19 mouse cellular contexts compared by ENCODE assay signal in the genomic region with DNA sequence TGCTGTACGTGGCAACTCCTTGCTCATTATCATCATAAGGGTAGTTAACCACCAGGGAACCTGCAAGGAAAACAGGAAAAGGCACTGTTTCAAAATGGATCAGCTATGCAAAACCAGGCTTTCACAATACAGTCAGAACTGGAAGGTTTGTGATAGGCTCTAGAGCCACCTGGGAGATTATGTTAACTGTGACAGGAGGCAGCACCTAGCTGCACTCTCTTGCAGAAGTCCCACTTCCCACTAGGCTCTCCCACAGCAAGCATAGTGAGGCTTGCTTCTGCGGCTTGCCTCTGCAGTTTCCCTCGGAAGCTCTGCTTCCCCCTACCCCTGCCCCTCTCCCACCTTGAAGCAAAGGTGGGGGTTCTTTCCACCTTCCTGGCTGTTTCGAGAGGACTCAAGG. TPM values are rescaled to one million over a fixed set of nuclear protein-coding genes. Genes with fewer than 3 reads are reported as not detected.
DNase-seq lines count a peak whose midpoint lies in the region; TF ChIP-seq lines count a peak whose summit lies in the region.
"Had no signal": no experiment of that assay in that cellular context is flagged by ENCODE, and none has a peak within 500 bp of the region (broad histone marks: within the 10 kb centered on the region; RNA-seq: fewer than 3 reads in every experiment).

No protein-coding gene starts in this region.

- no peak overlapping the region for H3K27ac ChIP-seq in heart, adult 2 months
- H3K27ac ChIP-seq: embryonic facial prominence, embryonic 10.5 days; embryonic facial prominence, embryonic 12.5 days; forebrain, embryonic 13.5 days; forebrain, embryonic 15.5 days had no signal

- WGBS in heart, adult 2 months: 88% methylated on average over 4 of the region's 4 CpGs

- peaks cover 5% of the 10 kb centered on the region for H3K36me3 ChIP-seq in heart, adult 2 months (ENCODE audit: control insufficient read depth, insufficient read depth, low read length)

- TF ChIP-seq EP300 in heart, adult 2 months (IDR thresholded peaks at IDR 0.05; ENCODE audit: insufficient read depth, low read depth, low read length): no peak

- H3K9ac ChIP-seq in heart, adult 2 months (ENCODE audit: low read depth, low read length): no peak overlapping the region
- H3K9ac ChIP-seq: embryonic facial prominence, embryonic 12.5 days; forebrain, embryonic 13.5 days; forebrain, embryonic 15.5 days; forebrain, postnatal 0 days had no signal

- peak; percentile 71 for DNase-seq in heart, adult 11 months
- no peak for DNase-seq in heart, adult 2 months
- DNase-seq in A20 (ENCODE audit: low read depth, low spot score): peak; percentile 57
- DNase-seq in induced T-regulatory cell, adult 2 months (ENCODE audit: low read depth): peak; percentile 20
- DNase-seq in thymus, postnatal 10 days (ENCODE audit: low spot score in 2 of 2): no peak
- DNase-seq: adrenal gland, adult 8-10 months; adrenal gland, postnatal 14 days; adrenal gland, postnatal 36 days; cerebellum, adult 11-12 months; cerebellum, adult 2 months; cerebellum, adult 9-10 months; cerebellum, postnatal 10 days; cerebellum, postnatal 25 days; forebrain, postnatal 0 days had no signal

- TF ChIP-seq CTCF in heart, adult 2 months (IDR thresholded peaks at IDR 0.05): no peak

- intact Hi-C loops in heart, adult 2 months (cut with DNase I): no loop called here

- H3K79me2 ChIP-seq in heart, adult 2 months (replicated peaks; ENCODE audit: control insufficient read depth, insufficient read depth, low read length): no peaks in the 10 kb centered on the region

- TF ChIP-seq POLR2A in heart, adult 2 months (IDR thresholded peaks at IDR 0.05; ENCODE audit: insufficient read depth, low read depth, low read length): no peak

- H3K27me3 ChIP-seq in heart, adult 2 months (ENCODE audit: control insufficient read depth, insufficient read depth, low read length): no peaks in the 10 kb centered on the region
- H3K27me3 ChIP-seq: embryonic facial prominence, embryonic 12.5 days; forebrain, embryonic 13.5 days; forebrain, embryonic 15.5 days; Patski had no signal

- no peak overlapping the region for H3K4me3 ChIP-seq in heart, adult 2 months
- H3K4me3 ChIP-seq: embryonic facial prominence, embryonic 10.5 days; embryonic facial prominence, embryonic 12.5 days; forebrain, embryonic 13.5 days; forebrain, embryonic 15.5 days had no signal

- H3K4me1 ChIP-seq in heart, adult 2 months (ENCODE audit: control insufficient read depth, insufficient read depth, low read length): peaks cover 3% of the 10 kb centered on the region
- H3K4me1 ChIP-seq: embryonic facial prominence, embryonic 10.5 days; embryonic facial prominence, embryonic 12.5 days; forebrain, embryonic 13.5 days had no signal

RNA-seq across cellular contexts. Expression of gene Cpd, which starts 40.8 kb away (rescaled TPM):
- total RNA-seq in heart, adult 2 months (2021): 10 to 100 TPM; 34.8 to 39.7 TPM
- polyA plus RNA-seq in heart, adult 2 months (2012; rRNA removed): 16.8 and 34.5 TPM in 2 replicates

RNA-seq across cellular contexts. Expression of gene Gosr1, which starts 42.6 kb away (rescaled TPM):
- total RNA-seq in heart, adult 2 months (2021): 10 to 100 TPM; 24.1 to 26.0 TPM
- 11.1 and 19.6 TPM in 2 replicates for polyA plus RNA-seq in heart, adult 2 months (2012; rRNA removed)

Comparison
In these comparisons a context has a peak if more than half of its experiments do, and no peak if none do; other contexts are left out.
1. DNase-seq: peak in heart, adult 11 months (single experiment), A20 (single experiment) and induced T-regulatory cell, adult 2 months (single experiment); none in heart, adult 2 months (0 of 2) and thymus, postnatal 10 days (0 of 2).